In genomic region chr14:32464601-32465505, GRCm38 (mm10) we compare ENCODE assay signal across 8 mouse cellular contexts. TPM values are rescaled to one million over a fixed set of nuclear protein-coding genes. Genes with fewer than 3 reads are reported as not detected.
DNase-seq lines count a peak whose midpoint lies in the region; ATAC-seq and TF ChIP-seq lines count a peak whose summit lies in the region.

Gene Slc18a3, minus strand, starts transcription at chr14:32464850.

- under 1% methylated on average over 63 of the region's 70 CpGs for WGBS in limb, embryonic 12.5 days
- under 1% methylated on average over 66 of the region's 70 CpGs for WGBS in stomach, postnatal 0 days

- no peak for TF ChIP-seq CTCF in testis, adult 2 months (IDR thresholded peaks at IDR 0.05; ENCODE audit: control insufficient read depth, insufficient read depth, insufficient replicate concordance, low read depth, low read length)
- TF ChIP-seq CTCF in stomach, postnatal 0 days (IDR thresholded peaks at IDR 0.05; ENCODE audit: low read depth) = no peak

- no peak within 1 kb of the TSS for H3K9ac ChIP-seq in limb, embryonic 12.5 days (replicated peaks)
- no peak within 1 kb of the TSS for H3K9ac ChIP-seq in stomach, postnatal 0 days (ENCODE audit: low read length)

- peak within 1 kb of the TSS; percentile 5 for H3K4me3 ChIP-seq in testis, adult 2 months (ENCODE audit: control insufficient read depth, low read depth, low read length)
- peak within 1 kb of the TSS; percentile 41 for H3K4me3 ChIP-seq in limb, embryonic 12.5 days (replicated peaks)
- H3K4me3 ChIP-seq in stomach, postnatal 0 days (ENCODE audit: low read depth, low read length) = peak within 1 kb of the TSS; percentile 27

- no peaks in the 10 kb centered on the region for H3K9me3 ChIP-seq in limb, embryonic 12.5 days
- H3K9me3 ChIP-seq in stomach, postnatal 0 days (ENCODE audit: control insufficient read depth, low read length) = no peaks in the 10 kb centered on the region

- peaks cover 16% of the 10 kb centered on the region for H3K4me1 ChIP-seq in testis, adult 2 months (ENCODE audit: control insufficient read depth, insufficient read depth, low read length)
- H3K4me1 ChIP-seq in limb, embryonic 12.5 days (replicated peaks) = peaks cover 28% of the 10 kb centered on the region
- no peaks in the 10 kb centered on the region for H3K4me1 ChIP-seq in stomach, postnatal 0 days (replicated peaks; ENCODE audit: control insufficient read depth, insufficient read depth)

- H3K27ac ChIP-seq in testis, adult 2 months (ENCODE audit: control insufficient read depth, insufficient read depth, low read depth, low read length) = no peak within 1 kb of the TSS
- no peak within 1 kb of the TSS for H3K27ac ChIP-seq in limb, embryonic 12.5 days
- no peak within 1 kb of the TSS for H3K27ac ChIP-seq in stomach, postnatal 0 days (replicated peaks)

- DNase-seq in cerebellum, postnatal 14 days = peak; percentile 20 to 31
- DNase-seq in cerebellum, adult 18-20 months = no peak
- DNase-seq in testis, postnatal 10 days (ENCODE audit: low spot score) = no peak
- DNase-seq in stomach, postnatal 0 days (ENCODE audit: low spot score) = no peak
- DNase-seq in T-cell, adult 2 months (ENCODE audit: low spot score) = no peak
- DNase-seq in left cerebral cortex, adult 8-10 months (ENCODE audit: low spot score in 2 of 2) = no peak

- TF ChIP-seq EP300 in stomach, postnatal 0 days (optimal IDR thresholded peaks at IDR 0.05) = no peak

- H3K27me3 ChIP-seq in testis, adult 2 months (ENCODE audit: control insufficient read depth, insufficient read depth, low read length) = peaks cover 2% of the 10 kb centered on the region; the same call in 1 of the 2 replicates
- H3K27me3 ChIP-seq in limb, embryonic 12.5 days = peaks cover 93% of the 10 kb centered on the region
- H3K27me3 ChIP-seq in stomach, postnatal 0 days (ENCODE audit: control insufficient read depth, insufficient read depth, low read length) = peaks cover 27% of the 10 kb centered on the region

- H3K36me3 ChIP-seq in testis, adult 2 months (ENCODE audit: control insufficient read depth, insufficient read depth, low read length) = no peaks in the 10 kb centered on the region
- no peaks in the 10 kb centered on the region for H3K36me3 ChIP-seq in limb, embryonic 12.5 days
- no peaks in the 10 kb centered on the region for H3K36me3 ChIP-seq in stomach, postnatal 0 days (ENCODE audit: control insufficient read depth, insufficient read depth, low read length)

- peak within 1 kb of the TSS; percentile 68 for H3K4me2 ChIP-seq in limb, embryonic 12.5 days
- H3K4me2 ChIP-seq in stomach, postnatal 0 days (replicated peaks; ENCODE audit: low read depth) = peak within 1 kb of the TSS; percentile 38

- no peak for TF ChIP-seq POLR2A in testis, adult 2 months (IDR thresholded peaks at IDR 0.05; ENCODE audit: control insufficient read depth, low read depth, low read length)

- no peak for ATAC-seq in limb, embryonic 12.5 days (ENCODE audit: insufficient number of reproducible peaks, insufficient read depth, low FRiP score, low TSS enrichment, low read depth)
- ATAC-seq in stomach, postnatal 0 days (ENCODE audit: low FRiP score, low TSS enrichment) = no peak; the same call in 1 of the 2 replicates

RNA-seq across cellular contexts. Expression of gene Slc18a3, which starts in this region (rescaled TPM):
- polyA plus RNA-seq in testis, adult 2 months (2012; rRNA removed) = 3.0 and 3.1 TPM in 2 replicates
- polyA plus RNA-seq in limb, embryonic 12.5 days (2016; fragmentation: Nextera tagmentation; extraction: Ambion mirVana) = not detected in 2 replicates
- polyA plus RNA-seq in stomach, postnatal 0 days (2015; fragmentation: Nextera tagmentation; extraction: Ambion mirVana) = 3.8 and 3.9 TPM in 2 replicates
- 1 to 10 TPM; 2.7 to 3.9 (median 3.1) TPM for total RNA-seq in left cerebral cortex, adult 8-10 months (2022)

Comparison
In these comparisons a context has a peak if more than half of its experiments do, and no peak if none do; other contexts are left out.
1. DNase-seq: peak in cerebellum, postnatal 14 days (2 of 2); none in cerebellum, adult 18-20 months (0 of 2), testis, postnatal 10 days (single experiment), stomach, postnatal 0 days (single experiment), T-cell, adult 2 months (single experiment) and left cerebral cortex, adult 8-10 months (0 of 2).
2. Peak in every context shown above with its lines, with median percentiles within 50 percentile points of each other: H3K4me3 ChIP-seq.